Mouse (Mus musculus) liver, postnatal 0 days (tissue): Measurements from ENCODE around the gene Ifitm1.

Source experiments
- CTCF ChIP-seq: sonication (generic); IDR thresholded peaks from 2 replicates; pipeline ENCODE4 v1.5.1; 2016; ENCODE audit warnings: antibody characterized with exemption, low read depth
- EP300 ChIP-seq: IDR thresholded peaks from 2 replicates; pipeline ENCODE4 v1.6.1; 2016; ENCODE audit warnings: antibody characterized with exemption, low read depth, mild to moderate bottlenecking

DNA sequence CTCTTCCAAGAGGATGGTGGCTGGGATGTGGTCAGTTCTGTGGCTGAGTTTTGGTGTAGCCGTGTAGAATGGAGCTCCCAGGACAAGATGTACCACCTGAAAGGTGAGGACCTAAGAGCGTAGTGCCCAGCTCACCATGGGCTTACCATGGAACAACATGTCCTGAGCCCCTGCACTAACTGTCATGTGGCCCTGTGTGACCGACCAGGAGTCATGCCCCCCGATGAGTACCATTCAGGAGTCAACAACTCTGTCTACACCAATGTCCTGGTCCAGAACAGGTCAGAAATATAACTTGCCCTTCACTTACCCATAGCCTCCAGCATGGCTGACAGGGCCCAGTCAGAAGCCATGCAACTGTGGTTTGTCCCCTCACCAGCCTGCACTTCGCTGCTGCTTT is 21.8 kb upstream of the Ifitm1 start:
- TF ChIP-seq CTCF (no peak), EP300 (no peak)
